Mouse (Mus musculus) MEL (cell line): ENCODE measurements around the gene Vmn2r6.

Experiments used
- CTCF ChIP-seq, 3 experiments: IDR thresholded peaks in 2 of 3; conservative IDR thresholded peaks in 1 of 3; 2 replicates each; pipeline ENCODE4 v1.5.1; 2011 to 2012; ENCODE audit warnings: low read length in 3 of 3, low read depth in 2 of 3, mild to moderate bottlenecking in 2 of 3, improper control_type of control experiment in 1 of 3, inconsistent platforms in 1 of 3, mixed read lengths in 1 of 3, moderate library complexity in 1 of 3; ENCODE audit not compliant: control insufficient read depth in 1 of 3, insufficient read depth in 1 of 3, poor library complexity in 1 of 3, severe bottlenecking in 1 of 3
- HCFC1 ChIP-seq: IDR thresholded peaks from 2 replicates; pipeline ENCODE4 v1.6.1; 2012; ENCODE audit warnings: low read depth, mild to moderate bottlenecking, inconsistent platforms, low read length, improper control_type of control experiment, moderate library complexity
- JUND ChIP-seq: IDR thresholded peaks from 2 replicates; pipeline ENCODE4 v1.6.1; 2011; ENCODE audit warnings: low read depth, mild to moderate bottlenecking, improper control_type of control experiment, low read length
- MYB ChIP-seq: IDR thresholded peaks from 2 replicates; pipeline ENCODE4 v1.6.1; 2011; ENCODE audit warnings: mild to moderate bottlenecking, low read depth, low read length, improper control_type of control experiment
- TCF12 ChIP-seq: IDR thresholded peaks from 2 replicates; pipeline ENCODE4 v1.6.1; 2014; ENCODE audit warnings: low read depth, mild to moderate bottlenecking, inconsistent platforms, low read length, improper control_type of control experiment, moderate library complexity
- ZMIZ1 ChIP-seq: IDR thresholded peaks from 2 replicates; pipeline ENCODE4 v1.6.1; 2012; ENCODE audit warnings: low read depth, mild to moderate bottlenecking, inconsistent platforms, low read length, improper control_type of control experiment, moderate library complexity

DNA sequence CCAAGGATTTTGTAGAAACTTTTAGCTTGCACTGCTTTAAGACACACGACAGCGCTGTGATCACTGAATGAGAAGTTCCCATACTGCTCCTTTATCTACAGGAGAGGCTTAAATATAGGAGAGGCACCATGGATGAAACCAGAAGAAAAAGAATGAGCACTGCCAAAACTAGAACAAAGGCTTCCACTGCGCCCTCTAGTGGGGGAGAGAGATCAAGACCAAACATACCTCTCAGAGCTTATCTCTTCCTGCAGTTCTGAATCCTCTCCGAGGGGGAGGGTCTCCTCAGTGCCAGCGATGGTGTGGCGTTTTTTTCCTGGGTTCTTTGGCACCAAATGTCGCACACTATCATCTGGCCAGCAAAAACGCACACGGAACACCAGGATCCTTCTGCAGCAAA is 22.0 kb upstream of the Vmn2r6 start:
- TF ChIP-seq ZMIZ1: no peak
- TF ChIP-seq CTCF (IDR thresholded peaks at IDR 0.05 in 2 of 3, conservative IDR thresholded peaks at IDR 0.05 in 1 of 3; ENCODE audit: control insufficient read depth in 1 of 3, insufficient read depth in 1 of 3, low read depth in 2 of 3, low read length in 3 of 3, poor library complexity in 1 of 3, severe bottlenecking in 1 of 3): peak; percentile 13 to 49 (median 25); a peak in 2 of 6 replicates
- no peak for TF ChIP-seq MYB
- TF ChIP-seq JUND: no peak
- no peak for TF ChIP-seq HCFC1
- no peak for TF ChIP-seq TCF12
